Mouse (Mus musculus): ENCODE measurements around the gene Ssh1.

DNA sequence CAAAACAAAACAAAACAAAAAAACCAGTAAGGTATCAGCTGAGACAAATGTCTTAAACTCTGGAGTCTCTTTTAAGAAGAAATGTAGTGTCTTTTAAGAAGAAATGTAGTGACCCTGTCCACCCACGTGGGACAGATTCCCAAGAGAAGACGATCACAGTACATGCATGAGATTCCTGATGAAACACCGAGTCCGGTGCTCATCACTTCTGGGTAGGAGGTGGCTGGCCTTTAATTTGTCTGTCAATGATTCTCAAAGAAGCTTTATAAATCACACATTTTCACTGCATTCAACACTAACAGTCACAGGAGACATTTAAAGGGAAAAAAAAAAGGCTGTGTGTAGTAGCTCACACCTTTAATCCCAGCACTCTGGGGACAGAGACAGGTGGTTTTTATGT is 103.8 kb downstream of the Ssh1 start:
- TF ChIP-seq CTCF (IDR thresholded peaks at IDR 0.05; ENCODE audit: low read depth) (no peak), EP300 (IDR thresholded peaks at IDR 0.05; ENCODE audit: low read depth) (no peak)

All from liver, postnatal 0 days (tissue).